Mouse (Mus musculus) neural tube, embryonic 15.5 days (tissue): ENCODE results near the gene Cops4. TPM values are rescaled to one million over a fixed set of nuclear protein-coding genes. Genes with fewer than 3 reads are reported as not detected.

ENCODE experiments used
- ATAC-seq: fragments of 200-750 bp; cut with Nextera tagmentation; 2 replicates; pipeline ENCODE4 v1.8.0; 2017; ENCODE audit warnings: mild to moderate bottlenecking, moderate TSS enrichment, moderate library complexity; ENCODE audit not compliant: low FRiP score
- H3K27ac ChIP-seq: fragments of 300-500 bp; sonication (generic); replicated peaks from 2 replicates; pipeline ENCODE4 v1.5.1; 2015; ENCODE audit warnings: mild to moderate bottlenecking, inconsistent platforms
- H3K27me3 ChIP-seq: fragments of 300-500 bp; sonication (generic); replicated peaks from 2 replicates; pipeline ENCODE4 v1.6.1; 2015; ENCODE audit warnings: inconsistent platforms
- H3K36me3 ChIP-seq: fragments of 300-500 bp; sonication (generic); 2 replicates; pipeline ENCODE4 v1.6.1; 2015; ENCODE audit warnings: inconsistent platforms
- H3K4me1 ChIP-seq: fragments of 300-500 bp; sonication (generic); 2 replicates; pipeline ENCODE4 v1.6.1; 2015; ENCODE audit warnings: inconsistent platforms
- H3K4me2 ChIP-seq: fragments of 300-500 bp; sonication (generic); 2 replicates; pipeline ENCODE4 v1.6.1; 2015; ENCODE audit warnings: inconsistent platforms, mild to moderate bottlenecking, moderate library complexity
- H3K4me3 ChIP-seq: fragments of 300-500 bp; sonication (generic); replicated peaks from 2 replicates; pipeline ENCODE4 v1.5.1; 2015; ENCODE audit warnings: mild to moderate bottlenecking, inconsistent platforms
- H3K9ac ChIP-seq: fragments of 300-500 bp; sonication (generic); replicated peaks from 2 replicates; pipeline ENCODE4 v1.6.1; 2015; ENCODE audit warnings: mild to moderate bottlenecking, inconsistent platforms
- H3K9me3 ChIP-seq: fragments of 300-500 bp; sonication (generic); replicated peaks from 2 replicates; pipeline ENCODE4 v1.6.1; 2016; ENCODE audit warnings: inconsistent platforms
- WGBS: fragments of 180-500 bp; shearing (Covaris S2); methylation state at CpG from one replicate; pipeline ENCODE4 v1.1.7; 2015; ENCODE audit warnings: mixed read lengths; 5-methylcytosine and 5-hydroxymethylcytosine counted together
- polyA plus RNA-seq: library from polyadenylated mRNA; unstranded; fragments of >200 nt; fragmentation: Nextera tagmentation; extraction: Ambion mirVana; gene quantifications from 2 replicates; pipeline ENCODE4 v1.2.1, GENCODE M21; 2015

The Cops4 gene
- polyA plus RNA-seq, 1 experiment from 2014 or later = 183 TPM

- 2% methylated on average over 59 of the region's 60 CpGs for WGBS
- Histone ChIP-seq H3K27me3 (no peaks in the 10 kb centered on the region), H3K36me3 (no peaks in the 10 kb centered on the region), H3K27ac (peak within 1 kb of the TSS; percentile 79), H3K4me1 (peaks cover 30% of the 10 kb centered on the region), H3K4me2 (peak within 1 kb of the TSS; percentile 96), H3K9me3 (no peaks in the 10 kb centered on the region), H3K4me3 (peak within 1 kb of the TSS; percentile 66), H3K9ac (peak within 1 kb of the TSS; percentile 62)
- ATAC-seq = peak; percentile 93
Measured at GRCm38 (mm10) chr5:100500458-100500961, 17.6 kb upstream of the Cops4 start, which contains the start of gene Lin54. TSS of gene Lin54 (minus strand) at chr5:100500639.

GRCm38 (mm10) chr5:100501267-100501666, 16.8 kb upstream of the Cops4 start:
- Histone ChIP-seq H3K27ac (peak overlapping the region; percentile 79; the same call in 1 of the 2 replicates), H3K9me3 (no peaks in the 10 kb centered on the region), H3K36me3 (no peaks in the 10 kb centered on the region), H3K4me1 (peaks cover 30% of the 10 kb centered on the region), H3K4me2 (0 out of 2 replicates have a peak overlapping the region, but pooled peaks have one; percentile 96), H3K27me3 (no peaks in the 10 kb centered on the region), H3K4me3 (peak overlapping the region; percentile 66; the same call in 1 of the 2 replicates), H3K9ac (no peak overlapping the region)
- 86% methylated on average over 4 of the region's 4 CpGs for WGBS
- peak; percentile 12; the same call in 1 of the 2 replicates for ATAC-seq

DNA sequence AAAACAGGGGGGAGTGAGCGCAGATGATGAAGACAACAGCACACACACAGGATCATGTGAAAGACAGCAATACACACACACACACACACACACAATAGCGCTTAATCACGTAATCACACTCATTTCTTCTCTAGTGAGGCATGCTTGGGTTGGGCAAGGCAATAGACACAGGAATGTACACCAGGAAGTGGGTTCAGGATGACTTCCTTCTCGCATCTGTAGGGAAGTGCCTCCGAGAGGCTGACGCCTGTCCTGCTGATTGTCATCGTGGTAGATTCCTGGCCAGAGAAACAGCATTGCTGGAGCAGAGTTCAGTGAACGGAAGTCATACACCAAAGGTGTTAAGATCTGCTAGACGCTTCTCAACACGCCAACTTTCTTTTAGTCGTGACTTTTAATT, 8.9 kb upstream of the Cops4 start:
- H3K4me3 ChIP-seq = no peak overlapping the region
- no peaks in the 10 kb centered on the region for H3K4me1 ChIP-seq
- H3K9ac ChIP-seq = no peak overlapping the region
- ATAC-seq = no peak
- 77% methylated on average over 11 of the region's 11 CpGs for WGBS
- H3K9me3 ChIP-seq = no peaks in the 10 kb centered on the region
- H3K27ac ChIP-seq = no peak overlapping the region
- no peak overlapping the region for H3K4me2 ChIP-seq
- no peaks in the 10 kb centered on the region for H3K36me3 ChIP-seq
- H3K27me3 ChIP-seq = peaks cover under 1% of the 10 kb centered on the region; the same call in 1 of the 2 replicates

DNA sequence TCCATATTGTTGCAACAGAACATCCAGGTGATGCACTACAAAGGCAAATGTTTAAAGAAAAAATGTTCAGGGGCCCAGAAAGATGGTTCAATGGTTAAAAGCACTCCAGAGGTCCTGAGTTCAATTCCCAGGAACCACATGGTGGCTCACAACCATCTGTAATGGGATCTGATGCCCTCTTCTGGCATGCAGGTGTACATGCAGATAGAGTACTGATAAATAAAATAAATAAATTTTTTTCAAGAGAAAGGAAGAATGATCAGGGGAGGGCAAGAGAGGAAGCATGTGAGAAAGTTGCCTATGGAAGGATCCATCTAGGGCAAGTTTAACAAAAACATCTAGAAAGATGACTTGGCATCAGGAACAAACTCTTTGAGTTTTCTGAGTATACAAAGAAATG, 5.5 kb upstream of the Cops4 start:
- no peak overlapping the region for H3K4me3 ChIP-seq
- no peaks in the 10 kb centered on the region for H3K9me3 ChIP-seq
- no peak for ATAC-seq
- no peak overlapping the region for H3K4me2 ChIP-seq
- peaks cover 8% of the 10 kb centered on the region; the same call in 1 of the 2 replicates for H3K27me3 ChIP-seq
- peaks cover 2% of the 10 kb centered on the region for H3K4me1 ChIP-seq
- no peak overlapping the region for H3K27ac ChIP-seq
- H3K36me3 ChIP-seq = no peaks in the 10 kb centered on the region
- no peak overlapping the region for H3K9ac ChIP-seq

DNA sequence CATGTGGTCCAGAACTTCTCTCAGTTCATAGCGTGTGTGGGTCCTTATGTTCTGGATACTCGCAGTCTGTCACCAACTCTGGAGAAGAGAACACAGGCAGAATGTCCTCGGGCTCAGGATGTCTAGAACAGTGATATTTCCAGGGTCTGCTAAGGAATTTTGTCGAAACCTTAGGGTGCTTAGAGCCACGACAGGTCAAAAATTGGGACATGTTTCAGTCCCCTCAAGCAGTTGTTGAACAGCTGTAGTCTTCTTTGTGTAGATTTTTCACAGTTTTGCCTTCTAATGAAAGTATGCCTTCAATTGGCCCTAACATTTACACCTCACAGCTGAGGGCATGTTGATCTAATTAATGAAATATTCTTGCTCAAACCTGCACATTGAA, 910 bp downstream of the Cops4 start:
- H3K9me3 ChIP-seq = no peaks in the 10 kb centered on the region
- no peaks in the 10 kb centered on the region for H3K36me3 ChIP-seq
- H3K27me3 ChIP-seq = peaks cover 8% of the 10 kb centered on the region; the same call in 1 of the 2 replicates
- peaks cover 24% of the 10 kb centered on the region for H3K4me1 ChIP-seq
- peak overlapping the region; percentile 82 for H3K4me2 ChIP-seq
- peak overlapping the region; percentile 77 for H3K9ac ChIP-seq
- 7% methylated on average over 5 of the region's 5 CpGs for WGBS
- ATAC-seq = peak; percentile 12; the same call in 1 of the 2 replicates
- peak overlapping the region; percentile 91 for H3K27ac ChIP-seq
- H3K4me3 ChIP-seq = peak overlapping the region; percentile 83

GRCm38 (mm10) chr5:100520223-100520622, 2.1 kb downstream of the Cops4 start:
- H3K9ac ChIP-seq = no peak overlapping the region
- H3K4me2 ChIP-seq = peak overlapping the region; percentile 20; the same call in 1 of the 2 replicates
- H3K27me3 ChIP-seq = no peaks in the 10 kb centered on the region; the same call in 1 of the 2 replicates
- no peak overlapping the region for H3K27ac ChIP-seq
- H3K4me1 ChIP-seq = peaks cover 24% of the 10 kb centered on the region
- no peak for ATAC-seq
- H3K4me3 ChIP-seq = no peak overlapping the region
- H3K9me3 ChIP-seq = no peaks in the 10 kb centered on the region
- H3K36me3 ChIP-seq = no peaks in the 10 kb centered on the region
- 91% methylated on average over 2 of the region's 2 CpGs for WGBS

GRCm38 (mm10) chr5:100523331-100523730, 5.2 kb downstream of the Cops4 start:
- Histone ChIP-seq H3K9ac (no peak overlapping the region), H3K9me3 (no peaks in the 10 kb centered on the region), H3K4me3 (no peak overlapping the region), H3K27ac (no peak overlapping the region), H3K4me1 (peaks cover 20% of the 10 kb centered on the region), H3K27me3 (no peaks in the 10 kb centered on the region), H3K36me3 (peaks cover under 1% of the 10 kb centered on the region; the same call in 1 of the 2 replicates), H3K4me2 (no peak overlapping the region)
- WGBS = 100% methylated on average over 1 of the region's 1 CpGs
- ATAC-seq = no peak

GRCm38 (mm10) chr5:100524921-100525320, 6.8 kb downstream of the Cops4 start:
- no peak for ATAC-seq
- no peaks in the 10 kb centered on the region for H3K27me3 ChIP-seq
- no peak overlapping the region for H3K4me3 ChIP-seq
- 98% methylated on average over 9 of the region's 9 CpGs for WGBS
- no peak overlapping the region for H3K9ac ChIP-seq
- H3K9me3 ChIP-seq = no peaks in the 10 kb centered on the region
- peaks cover 10% of the 10 kb centered on the region for H3K4me1 ChIP-seq
- no peak overlapping the region for H3K4me2 ChIP-seq
- no peak overlapping the region for H3K27ac ChIP-seq
- H3K36me3 ChIP-seq = peaks cover 15% of the 10 kb centered on the region

GRCm38 (mm10) chr5:100525620-100526019, 7.5 kb downstream of the Cops4 start:
- H3K27me3 ChIP-seq = no peaks in the 10 kb centered on the region
- no peak for ATAC-seq
- no peak overlapping the region for H3K4me2 ChIP-seq
- no peaks in the 10 kb centered on the region for H3K9me3 ChIP-seq
- H3K4me3 ChIP-seq = no peak overlapping the region
- 87% methylated on average over 3 of the region's 3 CpGs for WGBS
- H3K36me3 ChIP-seq = peaks cover 22% of the 10 kb centered on the region
- peaks cover 3% of the 10 kb centered on the region; the same call in 1 of the 2 replicates for H3K4me1 ChIP-seq
- H3K27ac ChIP-seq = no peak overlapping the region
- H3K9ac ChIP-seq = no peak overlapping the region

DNA sequence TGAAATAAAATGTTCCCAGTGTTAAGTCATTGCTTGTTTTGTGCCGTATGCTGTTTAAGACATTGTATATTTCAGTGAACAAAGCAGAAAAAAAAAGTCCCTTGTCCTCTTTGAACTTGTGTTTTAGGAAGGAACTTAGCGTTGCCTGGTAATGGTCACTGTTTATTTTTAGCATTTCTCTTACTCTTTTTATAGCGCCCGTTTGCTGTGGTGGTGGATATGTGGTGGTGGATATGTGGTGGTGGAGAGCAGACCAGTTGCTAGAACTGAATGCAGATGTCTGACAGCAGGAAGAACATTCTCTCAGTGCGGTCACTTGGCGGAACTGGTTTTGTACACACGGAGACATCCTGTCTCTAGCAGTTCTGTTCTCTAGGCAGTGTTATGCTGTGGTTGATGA, 8.1 kb downstream of the Cops4 start:
- ATAC-seq = no peak
- WGBS = 84% methylated on average over 7 of the region's 7 CpGs
- no peak overlapping the region for H3K4me2 ChIP-seq
- H3K27me3 ChIP-seq = no peaks in the 10 kb centered on the region
- no peak overlapping the region for H3K4me3 ChIP-seq
- no peak overlapping the region for H3K9ac ChIP-seq
- H3K9me3 ChIP-seq = no peaks in the 10 kb centered on the region
- peaks cover 27% of the 10 kb centered on the region for H3K36me3 ChIP-seq
- 0 out of 2 replicates have a peak, but pooled peaks cover 3% of the 10 kb centered on the region for H3K4me1 ChIP-seq
- H3K27ac ChIP-seq = no peak overlapping the region

DNA sequence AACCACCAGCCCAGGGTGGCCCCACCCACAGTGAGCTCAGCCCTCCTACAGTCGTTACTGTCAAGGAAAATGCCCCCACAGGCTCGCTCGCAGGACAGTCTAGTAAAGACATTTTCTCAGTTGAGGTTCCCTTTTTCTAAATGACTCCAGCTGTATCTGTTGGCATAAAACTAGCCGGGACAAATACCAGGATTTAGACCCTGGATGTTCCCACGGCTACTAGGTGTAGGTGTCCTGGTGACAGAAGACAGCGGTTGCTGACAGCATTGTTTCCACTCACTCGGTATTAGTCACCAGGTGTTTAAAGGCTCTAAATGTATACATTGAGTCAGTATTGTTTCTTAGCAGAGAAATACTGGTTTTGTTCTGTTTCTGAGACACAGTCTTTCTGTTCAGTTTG, 17.7 kb downstream of the Cops4 start:
- Histone ChIP-seq H3K9me3 (no peaks in the 10 kb centered on the region), H3K4me3 (no peak overlapping the region), H3K4me1 (no peaks in the 10 kb centered on the region), H3K27me3 (no peaks in the 10 kb centered on the region), H3K9ac (no peak overlapping the region), H3K4me2 (no peak overlapping the region), H3K36me3 (peaks cover 55% of the 10 kb centered on the region), H3K27ac (no peak overlapping the region)
- 75% methylated on average over 7 of the region's 7 CpGs for WGBS
- ATAC-seq = no peak

- Histone ChIP-seq H3K4me1 (no peaks in the 10 kb centered on the region), H3K9ac (no peak overlapping the region), H3K4me3 (no peak overlapping the region), H3K36me3 (peaks cover 49% of the 10 kb centered on the region), H3K9me3 (no peaks in the 10 kb centered on the region), H3K27me3 (no peaks in the 10 kb centered on the region), H3K4me2 (no peak overlapping the region), H3K27ac (no peak overlapping the region)
- WGBS = 92% methylated on average over 3 of the region's 3 CpGs
- no peak for ATAC-seq
Measured at GRCm38 (mm10) chr5:100536638-100537037, 18.5 kb downstream of the Cops4 start.
